Mouse (Mus musculus) lung, embryonic 14.5 days (tissue): ENCODE results near the gene Lrrfip1. TPM values are rescaled to one million over a fixed set of nuclear protein-coding genes. Genes with fewer than 3 reads are reported as not detected.
A peak's percentile ranks its signal among the peaks of the same experiment; 100 is the strongest.

Experiments
- ATAC-seq: fragments of 200-750 bp; cut with Nextera tagmentation; 2 replicates; pipeline ENCODE4 v1.8.0; 2017; ENCODE audit warnings: mild to moderate bottlenecking, moderate TSS enrichment, moderate library complexity; ENCODE audit not compliant: insufficient read depth
- DNase-seq: peaks from one replicate; pipeline ENCODE4 v3.0.0-alpha.2; 2015
- H3K27ac ChIP-seq: fragments of 300-500 bp; sonication (generic); 2 replicates; pipeline ENCODE4 v1.5.1; 2014; ENCODE audit warnings: low read depth, mild to moderate bottlenecking, moderate library complexity
- H3K27me3 ChIP-seq: fragments of 300-500 bp; sonication (generic); 2 replicates; pipeline ENCODE4 v1.6.1; 2014; ENCODE audit warnings: low read length, control low read depth; ENCODE audit not compliant: insufficient read depth
- H3K36me3 ChIP-seq: fragments of 300-500 bp; sonication (generic); 2 replicates; pipeline ENCODE4 v1.6.1; 2014; ENCODE audit warnings: control low read depth; ENCODE audit not compliant: insufficient read depth
- H3K4me1 ChIP-seq: fragments of 300-500 bp; sonication (generic); 2 replicates; pipeline ENCODE4 v1.6.1; 2014; ENCODE audit warnings: antibody characterized with exemption, control low read depth; ENCODE audit not compliant: insufficient read depth
- H3K4me2 ChIP-seq: fragments of 300-500 bp; sonication (generic); 2 replicates; pipeline ENCODE4 v1.6.1; 2014; ENCODE audit warnings: mild to moderate bottlenecking
- H3K4me3 ChIP-seq: fragments of 300-500 bp; sonication (generic); 2 replicates; pipeline ENCODE4 v1.5.1; 2014; ENCODE audit warnings: low read depth, low read length
- H3K9ac ChIP-seq: fragments of 300-500 bp; sonication (generic); 2 replicates; pipeline ENCODE4 v1.6.1; 2014
- H3K9me3 ChIP-seq: fragments of 300-500 bp; sonication (generic); 2 replicates; pipeline ENCODE4 v1.6.1; 2016; ENCODE audit warnings: low read depth, low read length, control low read depth
- CTCF ChIP-seq: IDR thresholded peaks from 2 replicates; pipeline ENCODE4 v1.5.1; 2016; ENCODE audit warnings: antibody characterized with exemption, low read depth
- WGBS: fragments of 180-500 bp; shearing (Covaris S2); extraction: QIAGEN DNeasy Blood & Tissue Kit; methylation state at CpG from one replicate; pipeline ENCODE4 v1.1.7; 2014; 5-methylcytosine and 5-hydroxymethylcytosine counted together
- polyA plus RNA-seq: library from polyadenylated mRNA; unstranded; fragments of >200 nt; fragmentation: Nextera tagmentation; extraction: Ambion mirVana; gene quantifications from 2 replicates; pipeline ENCODE4 v1.2.1, GENCODE M21; 2014

Gene Lrrfip1
- polyA plus RNA-seq, 1 experiment from 2014 or later = 47.1 TPM

- Histone ChIP-seq H3K4me3 (no peak overlapping the region), H3K36me3 (no peaks in the 10 kb centered on the region), H3K9me3 (no peaks in the 10 kb centered on the region), H3K4me1 (0 out of 2 replicates have a peak, but pooled peaks cover 3% of the 10 kb centered on the region), H3K27me3 (no peaks in the 10 kb centered on the region), H3K27ac (no peak overlapping the region), H3K4me2 (no peak overlapping the region), H3K9ac (no peak overlapping the region)
- DNase-seq (peak; percentile 49), ATAC-seq (no peak)
- no peak for TF ChIP-seq CTCF
- WGBS = 31% methylated on average over 12 of the region's 12 CpGs
Observed at GRCm38 (mm10) chr1:90974906-90975649, 23.5 kb upstream of the Lrrfip1 start.

- ATAC-seq = no peak
- H3K9ac ChIP-seq = no peak overlapping the region
- H3K9me3 ChIP-seq = no peaks in the 10 kb centered on the region
- H3K4me2 ChIP-seq = no peak overlapping the region
- H3K27ac ChIP-seq = no peak overlapping the region
- H3K36me3 ChIP-seq = no peaks in the 10 kb centered on the region
- H3K27me3 ChIP-seq = no peaks in the 10 kb centered on the region
- H3K4me1 ChIP-seq = 0 out of 2 replicates have a peak, but pooled peaks cover 3% of the 10 kb centered on the region
- no peak overlapping the region for H3K4me3 ChIP-seq
- 90% methylated on average over 4 of the region's 4 CpGs for WGBS
- no peak for DNase-seq
- TF ChIP-seq CTCF = no peak
Observed at GRCm38 (mm10) chr1:90975960-90976359, 22.6 kb upstream of the Lrrfip1 start.

- 46% methylated on average over 10 of the region's 10 CpGs for WGBS
- H3K27ac ChIP-seq = no peak overlapping the region
- H3K9ac ChIP-seq = no peak overlapping the region
- TF ChIP-seq CTCF = no peak
- H3K27me3 ChIP-seq = no peaks in the 10 kb centered on the region
- no peaks in the 10 kb centered on the region for H3K4me1 ChIP-seq
- no peaks in the 10 kb centered on the region for H3K9me3 ChIP-seq
- peak; percentile 76; the same call in 1 of the 2 replicates for ATAC-seq
- H3K4me3 ChIP-seq = no peak overlapping the region
- no peak overlapping the region for H3K4me2 ChIP-seq
- DNase-seq = peak; percentile 84
- no peaks in the 10 kb centered on the region for H3K36me3 ChIP-seq
Observed at GRCm38 (mm10) chr1:90980638-90981330, 17.8 kb upstream of the Lrrfip1 start.

- 0 out of 2 replicates have a peak, but pooled peaks have one; percentile 4 for ATAC-seq
- Histone ChIP-seq H3K4me3 (no peak overlapping the region), H3K4me1 (no peaks in the 10 kb centered on the region), H3K9ac (no peak overlapping the region), H3K36me3 (no peaks in the 10 kb centered on the region), H3K27me3 (no peaks in the 10 kb centered on the region), H3K9me3 (no peaks in the 10 kb centered on the region), H3K4me2 (no peak overlapping the region), H3K27ac (no peak overlapping the region)
- TF ChIP-seq CTCF = no peak
- DNase-seq = peak; percentile 41
- WGBS = 53% methylated on average over 3 of the region's 3 CpGs
Observed at GRCm38 (mm10) chr1:90981346-90981745, 17.2 kb upstream of the Lrrfip1 start.

GRCm38 (mm10) chr1:90995916-90996315, 2.6 kb upstream of the Lrrfip1 start:
- WGBS = 93% methylated on average over 1 of the region's 1 CpGs
- no peak overlapping the region for H3K27ac ChIP-seq
- peaks cover 3% of the 10 kb centered on the region; the same call in 1 of the 2 replicates for H3K4me1 ChIP-seq
- no peak overlapping the region for H3K4me3 ChIP-seq
- H3K9me3 ChIP-seq = no peaks in the 10 kb centered on the region
- TF ChIP-seq CTCF = no peak
- no peaks in the 10 kb centered on the region for H3K36me3 ChIP-seq
- no peak overlapping the region for H3K4me2 ChIP-seq
- DNase-seq (no peak), ATAC-seq (no peak)
- no peaks in the 10 kb centered on the region for H3K27me3 ChIP-seq
- no peak overlapping the region for H3K9ac ChIP-seq

GRCm38 (mm10) chr1:90997136-90997535, 1.4 kb upstream of the Lrrfip1 start:
- WGBS = 46% methylated on average over 4 of the region's 4 CpGs
- DNase-seq (no peak), ATAC-seq (no peak)
- Histone ChIP-seq H3K4me2 (no peak overlapping the region), H3K27ac (no peak overlapping the region), H3K9me3 (no peaks in the 10 kb centered on the region), H3K4me1 (peaks cover 3% of the 10 kb centered on the region; the same call in 1 of the 2 replicates), H3K27me3 (no peaks in the 10 kb centered on the region), H3K9ac (no peak overlapping the region), H3K36me3 (no peaks in the 10 kb centered on the region), H3K4me3 (no peak overlapping the region)
- TF ChIP-seq CTCF = no peak

- no peak for ATAC-seq
- DNase-seq = no peak
- no peak for TF ChIP-seq CTCF
- no peaks in the 10 kb centered on the region for H3K36me3 ChIP-seq
- no peak overlapping the region for H3K4me3 ChIP-seq
- H3K4me2 ChIP-seq = no peak overlapping the region; the same call in 1 of the 2 replicates
- no peak overlapping the region for H3K27ac ChIP-seq
- H3K9me3 ChIP-seq = no peaks in the 10 kb centered on the region
- H3K9ac ChIP-seq = no peak overlapping the region
- 74% methylated on average over 5 of the region's 5 CpGs for WGBS
- peaks cover 3% of the 10 kb centered on the region; the same call in 1 of the 2 replicates for H3K4me1 ChIP-seq
- no peaks in the 10 kb centered on the region for H3K27me3 ChIP-seq
Observed at GRCm38 (mm10) chr1:90997641-90998040, 896 bp upstream of the Lrrfip1 start.
